Mouse (Mus musculus) CH12.LX (cell line): ENCODE measurements around the gene Pitpnm3. TPM values are rescaled to one million over a fixed set of nuclear protein-coding genes. Genes with fewer than 3 reads are reported as not detected.

ENCODE experiments used
- DNase-seq: peaks from one replicate; pipeline ENCODE4 v3.0.0-alpha.2; 2013; ENCODE audit errors: extremely low read depth
- H3K27ac ChIP-seq: 2 replicates; pipeline ENCODE4 v1.5.1; 2012; ENCODE audit warnings: low read depth, mild to moderate bottlenecking, control low read depth, moderate library complexity; ENCODE audit not compliant: insufficient read depth
- H3K27me3 ChIP-seq: replicated peaks from 2 replicates; pipeline ENCODE3; 2012; ENCODE audit warnings: inconsistent platforms
- H3K36me3 ChIP-seq, 2 experiments: replicated peaks in 1 of 2; 2 replicates each; pipeline versions ENCODE3 to v1.6.1; 2012; ENCODE audit warnings: inconsistent platforms in 1 of 2, low read length in 1 of 2, mild to moderate bottlenecking in 1 of 2, mixed read lengths in 1 of 2, moderate library complexity in 1 of 2; ENCODE audit not compliant: control insufficient read depth in 1 of 2, insufficient read depth in 1 of 2
- H3K4me1 ChIP-seq, 2 experiments: 2 replicates each; pipeline ENCODE4 v1.6.1; 2012; ENCODE audit warnings: inconsistent platforms in 1 of 2, moderate library complexity in 1 of 2; ENCODE audit not compliant: insufficient read depth in 2 of 2, control insufficient read depth in 1 of 2
- H3K4me2 ChIP-seq: 2 replicates; pipeline ENCODE4 v1.6.1; 2012; ENCODE audit warnings: low read depth, mild to moderate bottlenecking, control low read depth; ENCODE audit not compliant: poor library complexity, insufficient read depth, severe bottlenecking
- H3K4me3 ChIP-seq, 3 experiments: fragments of 150-350 bp in 1 of 3; sonication (generic) in 1 of 3; replicated peaks in 1 of 3; 2 replicates each; pipeline versions ENCODE3 to v1.5.1; 2011 to 2012; ENCODE audit warnings: low read depth in 2 of 3, low read length in 2 of 3, mild to moderate bottlenecking in 2 of 3, moderate library complexity in 2 of 3, control low read depth in 1 of 3, improper control_type of control experiment in 1 of 3, inconsistent platforms in 1 of 3, mixed read lengths in 1 of 3; ENCODE audit not compliant: poor library complexity in 1 of 3
- H3K79me2 ChIP-seq: replicated peaks from 2 replicates; pipeline ENCODE4 v1.6.1; 2012; ENCODE audit warnings: mild to moderate bottlenecking, moderate library complexity; ENCODE audit not compliant: control insufficient read depth, poor library complexity, insufficient read depth, severe bottlenecking; ENCODE audit errors: extremely low read depth
- H3K9ac ChIP-seq: 2 replicates; pipeline ENCODE4 v1.6.1; 2012; ENCODE audit warnings: low read depth, mild to moderate bottlenecking, control low read depth, moderate library complexity; ENCODE audit not compliant: insufficient read depth
- H3K9me3 ChIP-seq: replicated peaks from 2 replicates; pipeline ENCODE3; 2012; ENCODE audit warnings: low read length, inconsistent platforms, mixed read lengths
- CHD1 ChIP-seq: IDR thresholded peaks from 2 replicates; pipeline ENCODE4 v1.6.1; 2012; ENCODE audit warnings: low read depth, low read length, improper control_type of control experiment, inconsistent platforms
- CTCF ChIP-seq, 2 experiments: IDR thresholded peaks in 1 of 2; conservative IDR thresholded peaks in 1 of 2; 2 replicates each; pipeline ENCODE4 v1.5.1; 2011 to 2012; ENCODE audit warnings: low read depth in 2 of 2, low read length in 2 of 2, improper control_type of control experiment in 1 of 2, inconsistent platforms in 1 of 2, mild to moderate bottlenecking in 1 of 2, moderate library complexity in 1 of 2
- ELF1 ChIP-seq: IDR thresholded peaks from 2 replicates; pipeline ENCODE4 v1.6.1; 2014; ENCODE audit warnings: low read depth, mild to moderate bottlenecking, inconsistent platforms, low read length, improper control_type of control experiment
- HCFC1 ChIP-seq: IDR thresholded peaks from 2 replicates; pipeline ENCODE4 v1.6.1; 2012; ENCODE audit warnings: low read depth, mild to moderate bottlenecking, inconsistent platforms, low read length, improper control_type of control experiment
- JUND ChIP-seq: conservative IDR thresholded peaks from 2 replicates; pipeline ENCODE4 v1.6.1; 2011; ENCODE audit warnings: low read depth, low read length, improper control_type of control experiment
- MAX ChIP-seq: IDR thresholded peaks from 2 replicates; pipeline ENCODE4 v1.6.1; 2011; ENCODE audit warnings: low read length, improper control_type of control experiment
- MAZ ChIP-seq: IDR thresholded peaks from 2 replicates; pipeline ENCODE4 v1.6.1; 2012; ENCODE audit warnings: low read depth, mild to moderate bottlenecking, inconsistent platforms, low read length, improper control_type of control experiment, moderate library complexity
- MEF2A ChIP-seq: IDR thresholded peaks from 2 replicates; pipeline ENCODE4 v1.6.1; 2014; ENCODE audit warnings: low read depth, mild to moderate bottlenecking, inconsistent platforms, low read length, improper control_type of control experiment, borderline replicate concordance
- MYC ChIP-seq: IDR thresholded peaks from 2 replicates; pipeline ENCODE4 v1.6.1; 2011; ENCODE audit warnings: low read depth, mild to moderate bottlenecking, improper control_type of control experiment, low read length
- NELFE ChIP-seq: IDR thresholded peaks from 2 replicates; pipeline ENCODE4 v1.6.1; 2011; ENCODE audit warnings: low read depth, low read length, improper control_type of control experiment
- PAX5 ChIP-seq: IDR thresholded peaks from 2 replicates; pipeline ENCODE4 v1.6.1; 2012; ENCODE audit warnings: low read length, inconsistent platforms, mixed read lengths
- POLR2AphosphoS2 ChIP-seq: IDR thresholded peaks from 2 replicates; pipeline ENCODE4 v1.6.1; 2011; ENCODE audit warnings: low read depth, low read length, improper control_type of control experiment
- SIN3A ChIP-seq: IDR thresholded peaks from 2 replicates; pipeline ENCODE4 v1.6.1; 2012; ENCODE audit warnings: low read length, improper control_type of control experiment, inconsistent platforms
- TBP ChIP-seq: conservative IDR thresholded peaks from 2 replicates; pipeline ENCODE4 v1.6.1; 2011; ENCODE audit warnings: low read depth, low read length, improper control_type of control experiment
- UBTF ChIP-seq: IDR thresholded peaks from 2 replicates; pipeline ENCODE4 v1.6.1; 2012; ENCODE audit warnings: low read depth, mild to moderate bottlenecking, inconsistent platforms, low read length, improper control_type of control experiment, moderate library complexity
- USF2 ChIP-seq: conservative IDR thresholded peaks from 2 replicates; pipeline ENCODE4 v1.6.1; 2011; ENCODE audit warnings: low read depth, low read length, improper control_type of control experiment
- ZNF384 ChIP-seq: IDR thresholded peaks from 2 replicates; pipeline ENCODE4 v1.6.1; 2012; ENCODE audit warnings: low read depth, low read length, improper control_type of control experiment, inconsistent platforms
- dilution Hi-C: fragments of 300-500 bp; cut with MboI; formaldehyde crosslinking; loops from 2 replicates; pipeline ENCODE4 v1.14.3; 2020; ENCODE audit warnings: low sequenced_read_pairs; ENCODE audit not compliant: extremely low pct_unique_long_range_greater_than_20kb, extremely low pct_ligation_motif_present
- in situ Hi-C: fragments of 300-500 bp; cut with MboI; formaldehyde crosslinking; loops from 3 replicates; pipeline ENCODE4 v1.14.3; 2019; ENCODE audit warnings: low sequenced_read_pairs, low pct_ligation_motif_present, low pct_unique_long_range_greater_than_20kb, mixed read lengths
- polyA plus RNA-seq: library from polyadenylated mRNA; unstranded; fragments of >175 nt; gene quantifications from 2 replicates; pipeline ENCODE4 v1.2.1, GENCODE M21; 2012; ENCODE audit warnings: low read depth; ENCODE audit not compliant: insufficient read length
- total RNA-seq, 2 experiments: library from RNA; depleted of rRNA; stranded (reverse); fragments of 300-350 nt in 1 of 2; fragments of >200 nt in 1 of 2; gene quantifications; 2 replicates each; pipeline ENCODE4 v1.2.3; 2012 to 2014

Pitpnm3 gene
- total and polyA plus RNA-seq, 3 experiments = 0.08 to 0.59 (median 0.31) TPM

DNA sequence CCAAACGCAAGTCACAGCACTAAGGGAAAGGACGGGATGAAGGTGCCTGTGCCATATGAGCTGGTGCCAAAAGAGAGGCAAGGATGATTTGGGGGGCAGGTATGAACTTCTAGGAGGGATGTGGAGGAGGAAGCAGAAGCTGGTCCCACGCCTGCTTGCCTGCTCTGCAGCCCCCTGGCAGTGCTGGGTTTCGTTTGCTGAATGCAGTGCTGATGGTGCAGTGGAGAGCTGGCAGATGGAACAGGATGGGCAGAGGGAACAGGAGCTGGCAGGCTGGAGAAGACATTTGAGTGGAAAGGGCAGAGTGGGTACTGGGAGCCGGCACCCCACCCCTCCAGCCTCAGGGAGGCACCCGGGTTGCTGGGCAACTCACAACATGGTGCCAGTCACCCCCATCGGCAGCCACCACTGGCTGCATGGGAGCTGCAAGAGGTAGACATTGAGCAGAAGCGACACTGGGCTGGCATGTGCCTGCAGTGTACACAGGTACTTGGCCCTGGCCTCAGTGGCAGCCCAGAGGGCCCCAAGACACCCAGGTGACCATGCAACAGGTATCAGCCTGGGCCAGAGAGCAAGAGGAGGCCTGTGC is 86.3 kb downstream of the Pitpnm3 start:
- H3K4me2 ChIP-seq = no peak overlapping the region
- peaks cover 12% of the 10 kb centered on the region for H3K27me3 ChIP-seq
- TF ChIP-seq MAX = no peak
- no peak for TF ChIP-seq TBP
- TF ChIP-seq UBTF = no peak
- TF ChIP-seq CTCF (conservative IDR thresholded peaks at IDR 0.05 in 1 of 2, IDR thresholded peaks at IDR 0.05 in 1 of 2; ENCODE audit: low read depth in 2 of 2, low read length in 2 of 2) = no peak
- TF ChIP-seq MAZ = no peak
- TF ChIP-seq CHD1 = no peak
- TF ChIP-seq POLR2AphosphoS2 = no peak; the same call in 1 of the 2 replicates
- no peak for TF ChIP-seq MYC
- TF ChIP-seq USF2 = no peak
- no peak for TF ChIP-seq SIN3A
- TF ChIP-seq HCFC1 = no peak
- no peak for TF ChIP-seq NELFE
- TF ChIP-seq ZNF384 = no peak
- TF ChIP-seq JUND = no peak
- no peak for TF ChIP-seq MEF2A
- no peak for TF ChIP-seq PAX5
- dilution Hi-C loops (no loop called here), in situ Hi-C loops (loop anchor here (25.0 kb wide), 1 partner anchor 487 kb away; no protein-coding TSS in a partner anchor)
- no peak overlapping the region for H3K4me3 ChIP-seq
- no peaks in the 10 kb centered on the region for H3K9me3 ChIP-seq
- no peak overlapping the region for H3K9ac ChIP-seq
- no peaks in the 10 kb centered on the region for H3K79me2 ChIP-seq
- H3K27ac ChIP-seq = no peak overlapping the region
- DNase-seq = no peak
- peaks cover 9 to 38% of the 10 kb centered on the region in 2 experiments for H3K4me1 ChIP-seq
- H3K36me3 ChIP-seq = peaks cover 10 to 48% of the 10 kb centered on the region in 2 experiments

DNA sequence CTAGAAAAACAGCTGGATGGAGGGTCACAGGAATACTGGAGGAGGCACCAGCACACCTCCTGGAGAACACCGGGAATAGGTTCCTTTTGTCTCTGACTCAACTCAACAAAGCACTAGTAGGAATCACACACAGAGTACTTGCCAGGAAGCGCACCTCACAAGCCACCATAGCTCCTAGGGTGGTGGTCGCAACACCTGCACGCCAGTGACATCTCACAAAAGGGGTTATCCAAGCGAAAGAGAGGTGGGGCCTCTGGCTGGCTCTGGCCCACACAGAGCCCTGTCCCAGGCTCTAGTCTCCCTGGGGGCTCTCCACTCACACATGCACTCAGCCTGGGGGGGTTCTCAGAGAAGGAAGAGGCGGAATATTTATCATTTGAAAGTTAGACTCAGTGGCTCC is 86.8 kb downstream of the Pitpnm3 start:
- Histone ChIP-seq H3K4me3 (no peak overlapping the region), H3K4me2 (no peak overlapping the region), H3K27ac (no peak overlapping the region), H3K9me3 (no peaks in the 10 kb centered on the region), H3K79me2 (no peaks in the 10 kb centered on the region), H3K36me3 (peaks cover 10 to 53% of the 10 kb centered on the region in 2 experiments), H3K27me3 (peaks cover 7% of the 10 kb centered on the region), H3K4me1 (peaks cover 9 to 43% of the 10 kb centered on the region in 2 experiments), H3K9ac (no peak overlapping the region)
- dilution Hi-C loops = no loop called here
- in situ Hi-C loops = loop anchor here (25.0 kb wide), 1 partner anchor 486 kb away; no protein-coding TSS in a partner anchor
- TF ChIP-seq POLR2AphosphoS2 (peak; percentile 23; the same call in 1 of the 2 replicates), ELF1 (no peak)
- DNase-seq = no peak
